In the genomic region with DNA sequence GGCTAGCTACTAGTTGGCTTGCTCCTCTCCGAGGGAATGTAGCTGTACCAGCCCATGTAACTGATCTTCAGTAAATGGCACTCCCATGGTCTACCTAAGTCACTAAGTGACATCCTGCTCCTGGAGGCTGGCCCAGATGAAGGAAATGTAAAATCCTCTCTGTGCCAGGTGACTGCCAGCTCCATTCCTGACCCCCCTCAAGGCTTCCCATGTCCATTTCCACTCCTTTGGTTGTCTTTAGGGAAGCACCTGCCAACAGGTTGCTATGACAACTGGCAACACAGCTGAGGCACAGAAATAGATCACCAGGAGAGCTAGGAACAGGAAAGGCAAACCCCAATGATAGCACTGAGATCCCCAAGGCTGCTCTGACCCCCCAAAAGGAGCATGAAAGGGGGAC, we compare ENCODE assay signal across 16 mouse cellular contexts.
DNase-seq lines count a peak whose midpoint lies in the region; ATAC-seq lines count a peak whose summit lies in the region.
"Had no signal": no experiment of that assay in that cellular context is flagged by ENCODE, and none has a peak within 500 bp of the region (broad histone marks: within the 10 kb centered on the region; RNA-seq: fewer than 3 reads in every experiment).

No protein-coding gene starts in this region.

- H3K9me3 ChIP-seq in midbrain, embryonic 11.5 days (ENCODE audit: control insufficient read depth, low read length), result no peaks in the 10 kb centered on the region
- H3K9me3 ChIP-seq: embryonic facial prominence, embryonic 12.5 days; heart, embryonic 15.5 days; hindbrain, embryonic 15.5 days; liver, embryonic 15.5 days; midbrain, embryonic 13.5 days; neural tube, embryonic 12.5 days had no signal

- H3K4me1 ChIP-seq in midbrain, embryonic 11.5 days (ENCODE audit: control insufficient read depth, insufficient read depth, low read length), result no peaks in the 10 kb centered on the region
- H3K4me1 ChIP-seq: neural tube, embryonic 12.5 days had no signal

- no peaks in the 10 kb centered on the region for H3K27me3 ChIP-seq in midbrain, embryonic 11.5 days (ENCODE audit: control insufficient read depth, insufficient read depth, low read length)
- H3K27me3 ChIP-seq: embryonic facial prominence, embryonic 12.5 days; heart, embryonic 15.5 days; hindbrain, embryonic 15.5 days; liver, embryonic 15.5 days; midbrain, embryonic 13.5 days; neural tube, embryonic 12.5 days had no signal

- H3K4me3 ChIP-seq in midbrain, embryonic 11.5 days (ENCODE audit: low read depth, low read length), result no peak overlapping the region
- H3K4me3 ChIP-seq: embryonic facial prominence, embryonic 12.5 days; heart, embryonic 15.5 days; hindbrain, embryonic 15.5 days; liver, embryonic 15.5 days; midbrain, embryonic 13.5 days; neural tube, embryonic 12.5 days had no signal

- no peak overlapping the region for H3K27ac ChIP-seq in midbrain, embryonic 11.5 days (ENCODE audit: low read depth, low read length)
- H3K27ac ChIP-seq: embryonic facial prominence, embryonic 12.5 days; heart, embryonic 15.5 days; hindbrain, embryonic 15.5 days; liver, embryonic 15.5 days; midbrain, embryonic 13.5 days; neural tube, embryonic 12.5 days had no signal

- DNase-seq in cerebellum, postnatal 4 days (ENCODE audit: low spot score in 2 of 2), result no peak
- DNase-seq in layer of hippocampus, adult 11-12 months (ENCODE audit: low spot score), result peak; percentile 34
- DNase-seq in layer of hippocampus, adult 9-10 months (ENCODE audit: low spot score), result no peak
- peak; percentile 33 to 48 for DNase-seq in cerebellum, postnatal 10 days
- peak; percentile 28 to 33 for DNase-seq in layer of hippocampus, postnatal 14 days (ENCODE audit: low spot score in 2 of 2)
- no peak for DNase-seq in midbrain, embryonic 11.5 days (ENCODE audit: low spot score, missing footprints)
- no peak for DNase-seq in B cell, adult 2 months
- DNase-seq: adrenal gland, adult 8-10 months; lung, postnatal 14 days had no signal

- H3K36me3 ChIP-seq in midbrain, embryonic 11.5 days (ENCODE audit: control insufficient read depth, insufficient read depth, low read length), result no peaks in the 10 kb centered on the region
- H3K36me3 ChIP-seq: embryonic facial prominence, embryonic 12.5 days; heart, embryonic 15.5 days; hindbrain, embryonic 15.5 days; liver, embryonic 15.5 days; midbrain, embryonic 13.5 days; neural tube, embryonic 12.5 days had no signal

- H3K9ac ChIP-seq in midbrain, embryonic 11.5 days (ENCODE audit: low read length), result no peak overlapping the region
- H3K9ac ChIP-seq: embryonic facial prominence, embryonic 12.5 days; heart, embryonic 15.5 days; hindbrain, embryonic 15.5 days; liver, embryonic 15.5 days; midbrain, embryonic 13.5 days; neural tube, embryonic 12.5 days had no signal

- WGBS in midbrain, embryonic 11.5 days, result 81% methylated on average over 1 of the region's 1 CpGs

- no peak overlapping the region for H3K4me2 ChIP-seq in midbrain, embryonic 11.5 days
- H3K4me2 ChIP-seq: embryonic facial prominence, embryonic 12.5 days; heart, embryonic 15.5 days; hindbrain, embryonic 15.5 days; liver, embryonic 15.5 days; midbrain, embryonic 13.5 days; neural tube, embryonic 12.5 days had no signal

- ATAC-seq in cerebellum, adult (ENCODE audit: insufficient number of reproducible peaks, low FRiP score, low TSS enrichment), result peak; percentile 68
- ATAC-seq in midbrain, embryonic 11.5 days (ENCODE audit: low FRiP score), result no peak
- ATAC-seq: midbrain, embryonic 13.5 days had no signal

Comparison
In these comparisons a context has a peak if more than half of its experiments do, and no peak if none do; other contexts are left out.
1. DNase-seq: peak in layer of hippocampus, adult 11-12 months (single experiment), cerebellum, postnatal 10 days (2 of 2) and layer of hippocampus, postnatal 14 days (2 of 2); none in cerebellum, postnatal 4 days (0 of 2), layer of hippocampus, adult 9-10 months (single experiment), midbrain, embryonic 11.5 days (single experiment) and B cell, adult 2 months (0 of 2).